Mouse (Mus musculus) kidney, adult 2 months (tissue): ENCODE results near the gene Pacs1. TPM values are rescaled to one million over a fixed set of nuclear protein-coding genes. Genes with fewer than 3 reads are reported as not detected.

Experiments used
- DNase-seq: peaks from one replicate; pipeline ENCODE4 v3.0.0; 2021
- H3K27ac ChIP-seq: fragments of 200-500 bp; 2 replicates; pipeline ENCODE4 v1.5.1; 2012; ENCODE audit warnings: low read depth, low read length, control low read depth, inconsistent platforms; ENCODE audit not compliant: insufficient read depth
- H3K27me3 ChIP-seq: fragments of 200-500 bp; replicated peaks from 2 replicates; pipeline ENCODE4 v1.6.1; 2012; ENCODE audit warnings: mild to moderate bottlenecking, moderate library complexity, low read length, inconsistent platforms; ENCODE audit not compliant: control insufficient read depth, insufficient read depth
- H3K36me3 ChIP-seq: fragments of 200-500 bp; 2 replicates; pipeline ENCODE4 v1.6.1; 2012; ENCODE audit warnings: mild to moderate bottlenecking, moderate library complexity, low read length, inconsistent platforms; ENCODE audit not compliant: control insufficient read depth, insufficient read depth
- H3K4me1 ChIP-seq: fragments of 200-500 bp; 2 replicates; pipeline ENCODE4 v1.6.1; 2011; ENCODE audit warnings: low read length; ENCODE audit not compliant: control insufficient read depth, insufficient read depth
- H3K4me3 ChIP-seq: fragments of 200-500 bp; 2 replicates; pipeline ENCODE4 v1.5.1; 2011; ENCODE audit warnings: mild to moderate bottlenecking, low read depth, low read length, control low read depth; ENCODE audit not compliant: insufficient read depth
- CTCF ChIP-seq: fragments of 200-500 bp; conservative IDR thresholded peaks from 2 replicates; pipeline ENCODE4 v1.5.1; 2011; ENCODE audit warnings: low read depth, mild to moderate bottlenecking, control low read depth, low read length, moderate library complexity, mixed read lengths; ENCODE audit not compliant: insufficient read depth, insufficient read length
- POLR2A ChIP-seq: fragments of 200-500 bp; IDR thresholded peaks from one replicate; pipeline ENCODE4 v1.6.1; 2011; ENCODE audit warnings: low read depth, low read length, control low read depth
- WGBS: fragments of 180-500 bp; shearing (Covaris S2); methylation state at CpG from one replicate; pipeline ENCODE4 v1.1.7; 2018; 5-methylcytosine and 5-hydroxymethylcytosine counted together
- polyA plus RNA-seq: library from polyadenylated mRNA; depleted of rRNA; stranded (reverse); fragments of >200 nt; gene quantifications from 2 replicates; pipeline ENCODE4 v1.2.3, GENCODE M21; 2012; rRNA removed

The Pacs1 gene
- polyA plus RNA-seq, 1 experiment, result 16.1 TPM

- Histone ChIP-seq H3K4me1 (peaks cover 13% of the 10 kb centered on the region), H3K4me3 (peak within 1 kb of the TSS; percentile 55), H3K27ac (peak within 1 kb of the TSS; percentile 43; the same call in 1 of the 2 replicates), H3K36me3 (no peaks in the 10 kb centered on the region), H3K27me3 (no peaks in the 10 kb centered on the region)
- under 1% methylated on average over 66 of the region's 69 CpGs for WGBS
- TF ChIP-seq CTCF, result no peak
- no peak for TF ChIP-seq POLR2A
- peak; percentile 60 for DNase-seq
Observed at GRCm38 (mm10) chr19:5085145-5085863, 187.6 kb downstream of the Pacs1 start, which contains the start of gene Tmem151a. TSS of gene Tmem151a (minus strand) at chr19:5085531.

GRCm38 (mm10) chr19:5084834-5085144 is 188.1 kb downstream of the Pacs1 start:
- H3K4me3 ChIP-seq, result peak overlapping the region; percentile 55
- no peak for DNase-seq
- 5% methylated on average over 15 of the region's 15 CpGs for WGBS
- H3K27me3 ChIP-seq, result no peaks in the 10 kb centered on the region
- no peaks in the 10 kb centered on the region for H3K36me3 ChIP-seq
- TF ChIP-seq CTCF, result no peak
- no peak for TF ChIP-seq POLR2A
- H3K4me1 ChIP-seq, result peaks cover 13% of the 10 kb centered on the region
- no peak overlapping the region for H3K27ac ChIP-seq

GRCm38 (mm10) chr19:5083961-5084833 is 188.7 kb downstream of the Pacs1 start:
- Histone ChIP-seq H3K36me3 (no peaks in the 10 kb centered on the region), H3K4me3 (no peak overlapping the region), H3K27ac (no peak overlapping the region), H3K27me3 (no peaks in the 10 kb centered on the region), H3K4me1 (peaks cover 11% of the 10 kb centered on the region)
- DNase-seq, result no peak
- WGBS, result 67% methylated on average over 3 of the region's 3 CpGs
- TF ChIP-seq CTCF (no peak), POLR2A (no peak)

Other genes with a start within 250 kb of the Pacs1 start
- 14.2 and 14.4 TPM in 2 replicates for gene Slc29a2, start 249.3 kb downstream of the Pacs1 start, polyA plus RNA-seq
- 45.0 and 50.6 TPM in 2 replicates for gene B4gat1, start 234.3 kb downstream of the Pacs1 start, polyA plus RNA-seq
- 0.46 and 0.66 TPM in 2 replicates for gene AC124502.3, start 234.2 kb downstream of the Pacs1 start, polyA plus RNA-seq
- gene Brms1, start 231.8 kb downstream of the Pacs1 start, polyA plus RNA-seq, result 36.5 and 38.7 TPM in 2 replicates
- gene Rin1, start 222.6 kb downstream of the Pacs1 start, polyA plus RNA-seq, result 2.8 and 4.7 TPM in 2 replicates
- gene Cd248, start 205.0 kb downstream of the Pacs1 start, polyA plus RNA-seq, result 10.7 and 10.8 TPM in 2 replicates
- gene Tmem151a, start 187.6 kb downstream of the Pacs1 start, polyA plus RNA-seq, result 4.9 and 5.6 TPM in 2 replicates
- gene Yif1a, start 184.6 kb downstream of the Pacs1 start, polyA plus RNA-seq, result 258 and 297 TPM in 2 replicates
- gene Cnih2, start 174.6 kb downstream of the Pacs1 start, polyA plus RNA-seq, result 0.36 and 0.37 TPM in 2 replicates
- 246 and 280 TPM in 2 replicates for gene Rab1b, start 166.0 kb downstream of the Pacs1 start, polyA plus RNA-seq
- gene Klc2, start 154.6 kb downstream of the Pacs1 start, polyA plus RNA-seq, result 38.8 and 46.0 TPM in 2 replicates
- 95.8 and 109 TPM in 2 replicates for gene Sf3b2, start 22.3 kb upstream of the Pacs1 start, polyA plus RNA-seq
- 0.28 and 0.43 TPM in 2 replicates for gene Gal3st3, start 25.2 kb upstream of the Pacs1 start, polyA plus RNA-seq
- 0.08 TPM in 1 of 2 replicates, not detected in the other for gene Catsper1, start 62.6 kb upstream of the Pacs1 start, polyA plus RNA-seq
- gene Cst6, start 76.5 kb upstream of the Pacs1 start, polyA plus RNA-seq, result 0.52 and 1.5 TPM in 2 replicates
- gene Eif1ad, start 93.6 kb upstream of the Pacs1 start, polyA plus RNA-seq, result 17.8 and 22.0 TPM in 2 replicates
- 106 and 146 TPM in 2 replicates for gene Banf1, start 94.0 kb upstream of the Pacs1 start, polyA plus RNA-seq
- 20.2 and 27.4 TPM in 2 replicates for gene Sart1, start 115.6 kb upstream of the Pacs1 start, polyA plus RNA-seq
- gene Tsga10ip, start 129.4 kb upstream of the Pacs1 start, polyA plus RNA-seq, result 0.06 and 0.27 TPM in 2 replicates
- gene Drap1, start 151.9 kb upstream of the Pacs1 start, polyA plus RNA-seq, result 124 and 150 TPM in 2 replicates
- 71.4 and 78.4 TPM in 2 replicates for gene AI837181, start 152.0 kb upstream of the Pacs1 start, polyA plus RNA-seq
- gene Fosl1, start 174.4 kb upstream of the Pacs1 start, polyA plus RNA-seq, result 0.07 and 0.27 TPM in 2 replicates
- gene Ccdc85b, start 184.8 kb upstream of the Pacs1 start, polyA plus RNA-seq, result 5.0 and 5.8 TPM in 2 replicates
- 99.5 and 117 TPM in 2 replicates for gene Fibp, start 187.5 kb upstream of the Pacs1 start, polyA plus RNA-seq
- gene Ctsw, start 195.4 kb upstream of the Pacs1 start, polyA plus RNA-seq, result 1.1 and 4.7 TPM in 2 replicates
- 43.6 and 50.8 TPM in 2 replicates for gene Efemp2, start 200.8 kb upstream of the Pacs1 start, polyA plus RNA-seq
- 29.8 and 35.1 TPM in 2 replicates for gene Mus81, start 215.3 kb upstream of the Pacs1 start, polyA plus RNA-seq
- gene Cfl1, start 217.3 kb upstream of the Pacs1 start, polyA plus RNA-seq, result 395 and 413 TPM in 2 replicates
- gene 1700020D05Rik, start 230.7 kb upstream of the Pacs1 start, polyA plus RNA-seq, result 0.62 and 0.69 TPM in 2 replicates
- 14.7 and 16.3 TPM in 2 replicates for gene Snx32, start 237.4 kb upstream of the Pacs1 start, polyA plus RNA-seq